Mouse (Mus musculus) cortical plate, adult 2 months (tissue): Measurements from ENCODE around the gene Chst8.

ENCODE experiments used
- CTCF ChIP-seq: fragments of 200-500 bp; IDR thresholded peaks from 2 replicates; pipeline ENCODE4 v1.5.1; 2011; ENCODE audit warnings: mild to moderate bottlenecking, control low read depth, low read length; ENCODE audit not compliant: insufficient read depth; ENCODE audit errors: extremely low read depth
- POLR2A ChIP-seq: fragments of 200-500 bp; IDR thresholded peaks from 2 replicates; pipeline ENCODE4 v1.6.1; 2011; ENCODE audit warnings: mild to moderate bottlenecking, low read length, control low read depth; ENCODE audit not compliant: insufficient read depth; ENCODE audit errors: extremely low read depth

DNA sequence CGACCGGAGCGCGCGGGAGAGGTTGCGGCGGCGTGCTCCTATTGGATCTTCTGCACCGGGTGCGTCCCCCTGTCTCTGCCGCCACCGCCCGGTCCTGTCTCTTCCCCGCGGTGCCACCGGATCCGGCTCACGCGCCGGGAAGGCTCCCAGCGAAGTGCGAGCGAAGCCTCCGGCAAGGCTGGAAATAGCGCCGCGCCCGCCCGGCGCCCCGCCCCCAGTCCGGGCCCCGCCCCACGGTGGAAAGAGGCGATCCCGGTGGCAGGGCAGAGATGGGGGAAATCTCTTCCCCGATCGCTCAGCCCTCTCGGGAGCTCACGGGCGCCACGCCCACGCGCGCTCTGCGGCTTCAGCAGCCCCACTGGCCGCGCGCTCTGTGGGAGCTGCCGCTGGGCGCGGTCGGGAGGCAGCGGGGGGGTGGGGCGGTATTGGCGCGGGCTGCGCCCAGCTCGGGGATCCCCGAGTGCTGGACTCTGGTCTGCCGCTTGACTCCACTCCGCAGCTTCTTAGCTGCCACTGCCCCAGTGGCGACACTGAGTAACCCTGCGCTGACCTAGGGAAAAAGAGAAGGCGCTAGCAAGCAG, at the start of gene Chst8:
- TF ChIP-seq CTCF (no peak), POLR2A (peak; percentile 65; the same call in 1 of the 2 replicates)
